Mouse (Mus musculus) stomach, embryonic 14.5 days (tissue): ENCODE measurements around the gene Rpgrip1. TPM values are rescaled to one million over a fixed set of nuclear protein-coding genes. Genes with fewer than 3 reads are reported as not detected.
A peak's percentile ranks its signal among the peaks of the same experiment; 100 is the strongest.

Source experiments
- ATAC-seq: fragments of 200-750 bp; cut with Nextera tagmentation; 2 replicates; pipeline ENCODE4 v1.8.0; 2017; ENCODE audit warnings: low read depth, moderate TSS enrichment; ENCODE audit not compliant: insufficient number of reproducible peaks, insufficient read depth, low FRiP score
- H3K27ac ChIP-seq: fragments of 300-500 bp; sonication (generic); 2 replicates; pipeline ENCODE4 v1.5.1; 2014; ENCODE audit warnings: mild to moderate bottlenecking, low read length, moderate library complexity, mixed read lengths
- H3K27me3 ChIP-seq: fragments of 300-500 bp; sonication (generic); 2 replicates; pipeline ENCODE4 v1.6.1; 2014; ENCODE audit warnings: low read length, control low read depth, mixed read lengths; ENCODE audit not compliant: control insufficient read depth, insufficient read depth
- H3K36me3 ChIP-seq: fragments of 300-500 bp; sonication (generic); 2 replicates; pipeline ENCODE4 v1.6.1; 2014; ENCODE audit warnings: mild to moderate bottlenecking, control low read depth, low read length, moderate library complexity, mixed read lengths; ENCODE audit not compliant: control insufficient read depth, insufficient read depth
- H3K4me1 ChIP-seq: fragments of 300-500 bp; sonication (generic); 2 replicates; pipeline ENCODE4 v1.6.1; 2014; ENCODE audit warnings: low read length, control low read depth, mixed read lengths; ENCODE audit not compliant: control insufficient read depth, insufficient read depth
- H3K4me2 ChIP-seq: fragments of 300-500 bp; sonication (generic); replicated peaks from 2 replicates; pipeline ENCODE4 v1.6.1; 2014; ENCODE audit warnings: low read depth, low read length, control low read depth
- H3K4me3 ChIP-seq: fragments of 300-500 bp; sonication (generic); 2 replicates; pipeline ENCODE4 v1.5.1; 2014; ENCODE audit warnings: low read depth, low read length, control low read depth
- H3K9ac ChIP-seq: fragments of 300-500 bp; sonication (generic); replicated peaks from 2 replicates; pipeline ENCODE4 v1.6.1; 2014; ENCODE audit warnings: low read depth, mild to moderate bottlenecking, control low read depth, low read length, moderate library complexity, mixed read lengths
- H3K9me3 ChIP-seq: fragments of 300-500 bp; sonication (generic); 2 replicates; pipeline ENCODE4 v1.6.1; 2016; ENCODE audit warnings: low read depth, low read length, control low read depth; ENCODE audit not compliant: control insufficient read depth
- WGBS: fragments of 180-500 bp; shearing (Covaris S2); extraction: QIAGEN DNeasy Blood & Tissue Kit; methylation state at CpG from one replicate; pipeline ENCODE4 v1.1.7; 2014; 5-methylcytosine and 5-hydroxymethylcytosine counted together
- polyA plus RNA-seq: library from polyadenylated mRNA; unstranded; fragments of >200 nt; fragmentation: Nextera tagmentation; extraction: Ambion mirVana; gene quantifications from 2 replicates; pipeline ENCODE4 v1.2.1, GENCODE M21; 2014

Rpgrip1 gene
- polyA plus RNA-seq, 1 experiment from 2014 or later = 67.1 TPM

GRCm38 (mm10) chr14:52106741-52107140 lies 3.8 kb upstream of the Rpgrip1 start:
- H3K4me2 ChIP-seq = peak overlapping the region; percentile 18; the same call in 1 of the 2 replicates
- no peak for ATAC-seq
- no peak overlapping the region for H3K4me3 ChIP-seq

DNA sequence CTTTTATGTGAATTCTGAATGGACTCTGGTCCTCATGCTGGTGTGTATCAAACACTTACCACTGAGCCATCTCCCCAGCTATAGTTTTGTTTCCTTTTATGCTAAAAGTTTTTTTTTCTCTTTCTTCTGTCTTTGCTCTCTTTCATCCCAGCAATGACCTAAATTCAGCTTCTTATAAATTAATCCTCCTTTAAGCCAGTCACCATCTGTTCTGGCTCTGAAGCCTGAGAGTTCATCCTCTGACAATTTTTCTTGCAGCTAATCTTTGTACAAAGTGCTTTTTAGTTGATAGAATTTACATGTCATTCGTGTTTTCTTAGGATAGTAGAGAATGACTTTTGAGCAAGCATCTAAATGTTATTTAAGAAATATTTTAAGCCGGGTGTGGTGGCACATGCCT lies 2.5 kb upstream of the Rpgrip1 start:
- 73% methylated on average over 2 of the region's 2 CpGs for WGBS

More at GRCm38 (mm10) chr14:52106741-52107140, 3.8 kb upstream of the Rpgrip1 start:
- 21% methylated on average over 10 of the region's 10 CpGs for WGBS
- Histone ChIP-seq H3K9ac (no peak overlapping the region), H3K27ac (peak overlapping the region; percentile 84; the same call in 1 of the 2 replicates), H3K9me3 (no peaks in the 10 kb centered on the region), H3K4me1 (peaks cover 11% of the 10 kb centered on the region; the same call in 1 of the 2 replicates), H3K27me3 (no peaks in the 10 kb centered on the region), H3K36me3 (peaks cover 5% of the 10 kb centered on the region; the same call in 1 of the 2 replicates)

DNA sequence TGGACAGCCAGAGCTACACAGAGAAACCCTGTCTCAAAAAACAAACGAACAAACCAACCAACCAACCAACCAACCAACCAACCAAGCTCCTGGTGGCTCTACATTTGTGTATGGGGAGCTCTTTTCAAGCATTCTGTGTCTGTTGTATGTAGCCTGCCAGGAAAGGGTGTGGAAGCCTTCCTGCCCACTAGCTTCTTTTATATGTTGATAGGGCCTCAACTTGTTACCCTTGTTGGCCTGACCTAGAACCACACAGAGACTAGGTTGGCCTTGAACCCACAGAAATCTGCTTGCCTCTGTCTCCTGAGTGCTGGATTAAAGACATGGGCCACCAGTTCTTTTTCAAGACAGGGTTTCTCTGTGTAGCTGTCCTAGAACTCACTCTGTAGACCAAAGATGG lies 3.6 kb downstream of the Rpgrip1 start:
- 54% methylated on average over 1 of the region's 1 CpGs for WGBS
- no peak overlapping the region for H3K9ac ChIP-seq
- H3K4me2 ChIP-seq = no peak overlapping the region
- no peak overlapping the region for H3K4me3 ChIP-seq
- no peaks in the 10 kb centered on the region for H3K27me3 ChIP-seq
- no peak for ATAC-seq
- no peaks in the 10 kb centered on the region for H3K36me3 ChIP-seq
- H3K9me3 ChIP-seq = no peaks in the 10 kb centered on the region
- H3K4me1 ChIP-seq = no peaks in the 10 kb centered on the region
- H3K27ac ChIP-seq = no peak overlapping the region

More for the DNA sequence above, 2.5 kb upstream of the Rpgrip1 start:
- Histone ChIP-seq H3K27me3 (no peaks in the 10 kb centered on the region), H3K27ac (no peak overlapping the region), H3K4me2 (no peak overlapping the region), H3K36me3 (no peaks in the 10 kb centered on the region), H3K9ac (no peak overlapping the region), H3K9me3 (no peaks in the 10 kb centered on the region), H3K4me3 (no peak overlapping the region), H3K4me1 (0 out of 2 replicates have a peak, but pooled peaks cover 7% of the 10 kb centered on the region)
- ATAC-seq = no peak

DNA sequence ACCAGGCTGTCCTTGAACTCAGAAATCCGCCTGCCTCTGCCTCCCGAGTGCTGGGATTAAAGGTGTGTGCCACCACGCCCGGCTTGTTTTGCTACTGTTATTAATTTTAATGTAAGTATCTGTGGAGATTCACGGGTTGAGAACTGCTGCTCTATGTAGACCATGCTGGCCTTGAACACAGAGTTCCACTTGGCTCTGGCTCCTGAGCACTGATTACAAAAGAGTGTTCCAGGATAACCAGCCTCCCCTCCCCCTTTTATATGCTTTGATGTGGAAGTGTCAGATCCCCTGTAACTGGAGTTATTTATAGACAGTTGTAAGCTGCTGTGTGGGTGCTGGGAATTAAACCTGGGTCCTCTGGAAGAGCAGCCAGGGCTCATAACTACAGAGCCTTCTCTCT lies 6.7 kb downstream of the Rpgrip1 start:
- 91% methylated on average over 5 of the region's 5 CpGs for WGBS
- no peak for ATAC-seq
- H3K4me3 ChIP-seq = no peak overlapping the region
- H3K27me3 ChIP-seq = no peaks in the 10 kb centered on the region
- H3K9ac ChIP-seq = no peak overlapping the region
- H3K36me3 ChIP-seq = no peaks in the 10 kb centered on the region
- H3K4me1 ChIP-seq = no peaks in the 10 kb centered on the region
- no peaks in the 10 kb centered on the region for H3K9me3 ChIP-seq
- no peak overlapping the region for H3K27ac ChIP-seq
- no peak overlapping the region for H3K4me2 ChIP-seq

DNA sequence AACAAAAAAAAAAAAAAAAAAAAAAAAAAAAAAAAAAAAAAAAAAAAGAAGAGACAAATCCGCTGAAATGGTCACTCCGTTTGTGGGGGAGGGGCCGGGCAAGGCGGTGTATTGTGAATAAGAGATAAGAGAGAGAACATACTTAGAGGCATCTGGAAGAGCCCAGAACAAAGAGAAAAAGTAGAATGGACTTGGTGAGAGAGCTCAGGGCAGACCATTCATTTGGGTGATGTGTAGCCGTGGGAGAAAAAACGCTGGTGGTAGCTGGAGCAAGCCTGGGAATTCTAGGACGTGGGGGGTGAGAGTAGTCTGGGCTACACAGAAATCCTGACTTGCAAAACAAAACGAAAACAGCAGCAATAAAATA lies 7.9 kb downstream of the Rpgrip1 start:
- peak; percentile 51 for ATAC-seq
- WGBS = 30% methylated on average over 8 of the region's 8 CpGs
- Histone ChIP-seq H3K27me3 (no peaks in the 10 kb centered on the region), H3K36me3 (no peaks in the 10 kb centered on the region), H3K4me1 (no peaks in the 10 kb centered on the region), H3K27ac (no peak overlapping the region), H3K4me3 (peak overlapping the region; percentile 55; the same call in 1 of the 2 replicates), H3K4me2 (peak overlapping the region; percentile 99), H3K9me3 (no peaks in the 10 kb centered on the region), H3K9ac (0 out of 2 replicates have a peak overlapping the region, but pooled peaks have one; percentile 60)

DNA sequence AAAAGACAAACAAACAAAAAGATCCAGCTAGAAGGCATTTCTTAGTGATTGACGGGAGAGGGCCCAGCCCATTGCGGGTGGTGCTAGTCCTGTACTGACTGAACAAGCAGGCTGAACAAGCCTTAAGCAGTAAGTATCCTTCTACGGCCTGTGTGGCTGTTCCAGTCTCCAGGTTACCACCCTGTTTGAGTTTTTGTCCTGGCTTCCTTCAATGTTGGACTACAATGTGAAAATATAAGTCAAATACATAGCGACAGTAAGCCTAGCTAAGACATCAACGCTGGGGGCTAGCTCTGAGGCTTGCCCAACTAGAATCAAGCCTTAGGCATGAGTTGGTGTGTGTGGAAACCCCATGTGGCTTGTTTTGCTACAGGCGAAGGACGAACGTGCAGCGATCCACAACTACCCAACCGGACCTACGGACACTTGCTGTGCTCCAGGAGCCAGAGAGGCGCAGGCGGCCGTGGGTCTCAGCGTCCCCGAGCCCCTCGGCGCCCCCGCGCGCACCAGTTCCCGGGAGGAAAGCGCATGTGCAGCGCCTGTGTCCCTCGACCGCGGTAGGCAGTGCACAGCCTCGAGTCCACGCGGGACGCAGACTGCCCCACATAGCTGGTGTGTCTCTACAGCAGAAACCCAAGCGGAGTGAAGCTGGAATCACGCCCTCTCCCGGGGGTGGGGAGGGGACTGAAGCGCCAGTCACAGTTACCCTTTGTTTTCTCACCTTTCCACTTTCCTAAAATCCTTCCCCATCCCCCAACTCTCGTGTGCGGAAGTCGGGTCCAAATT lies 8.5 kb downstream of the Rpgrip1 start:
- peak overlapping the region; percentile 99 for H3K4me2 ChIP-seq
- no peaks in the 10 kb centered on the region for H3K9me3 ChIP-seq
- H3K27ac ChIP-seq = peak overlapping the region; percentile 92
- H3K4me1 ChIP-seq = no peaks in the 10 kb centered on the region
- H3K36me3 ChIP-seq = no peaks in the 10 kb centered on the region
- peak; percentile 85 for ATAC-seq
- 1% methylated on average over 38 of the region's 38 CpGs for WGBS
- no peaks in the 10 kb centered on the region for H3K27me3 ChIP-seq
- H3K9ac ChIP-seq = peak overlapping the region; percentile 60
- H3K4me3 ChIP-seq = peak overlapping the region; percentile 55

DNA sequence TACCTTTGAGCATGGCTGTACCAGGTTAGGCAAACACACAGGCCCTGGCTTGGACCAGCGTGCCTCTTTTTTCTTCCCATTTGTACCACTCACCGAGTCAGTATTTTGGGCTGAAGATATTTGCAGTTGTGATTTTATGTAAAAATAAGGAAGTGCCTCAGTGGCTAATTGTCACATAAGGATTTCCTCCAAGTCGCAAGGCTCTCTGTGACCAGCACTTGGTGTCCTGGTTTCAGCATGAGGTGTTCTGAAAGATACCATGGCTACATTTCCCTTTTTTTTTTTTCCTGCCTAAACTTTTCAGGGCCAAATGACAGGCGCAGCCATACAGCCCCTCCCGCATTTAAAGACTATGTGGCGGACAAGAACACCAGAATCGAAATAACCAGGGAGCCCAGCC lies 9.7 kb downstream of the Rpgrip1 start:
- Histone ChIP-seq H3K4me2 (peak overlapping the region; percentile 99; the same call in 1 of the 2 replicates), H3K4me3 (no peak overlapping the region), H3K4me1 (no peaks in the 10 kb centered on the region), H3K36me3 (no peaks in the 10 kb centered on the region), H3K27me3 (no peaks in the 10 kb centered on the region), H3K9ac (no peak overlapping the region), H3K9me3 (no peaks in the 10 kb centered on the region), H3K27ac (no peak overlapping the region)
- no peak for ATAC-seq
- 57% methylated on average over 7 of the region's 7 CpGs for WGBS

- Histone ChIP-seq H3K27me3 (no peaks in the 10 kb centered on the region), H3K36me3 (no peaks in the 10 kb centered on the region), H3K4me3 (no peak overlapping the region), H3K9me3 (no peaks in the 10 kb centered on the region), H3K4me2 (no peak overlapping the region), H3K27ac (no peak overlapping the region), H3K4me1 (no peaks in the 10 kb centered on the region), H3K9ac (no peak overlapping the region)
- no peak for ATAC-seq
- WGBS = 15% methylated on average over 4 of the region's 4 CpGs
Observed at GRCm38 (mm10) chr14:52123918-52124317, 13.4 kb downstream of the Rpgrip1 start.
